Mouse (Mus musculus) liver, embryonic 13.5 days (tissue): Measurements from ENCODE around the gene Ncbp3. TPM values are rescaled to one million over a fixed set of nuclear protein-coding genes. Genes with fewer than 3 reads are reported as not detected.

Experiments
- ATAC-seq: fragments of 200-750 bp; cut with Nextera tagmentation; 2 replicates; pipeline ENCODE4 v1.8.0; 2017; ENCODE audit warnings: low read depth, mild to moderate bottlenecking, moderate number of reproducible peaks, moderate library complexity
- DNase-seq: peaks from one replicate; pipeline ENCODE4 v3.0.0; 2022
- H3K27ac ChIP-seq: fragments of 300-500 bp; sonication (generic); 2 replicates; pipeline ENCODE4 v1.5.1; 2015; ENCODE audit warnings: moderate library complexity, mild to moderate bottlenecking, inconsistent platforms
- H3K27me3 ChIP-seq: fragments of 300-500 bp; sonication (generic); 2 replicates; pipeline ENCODE4 v1.6.1; 2015; ENCODE audit warnings: mild to moderate bottlenecking, inconsistent platforms
- H3K36me3 ChIP-seq: fragments of 300-500 bp; sonication (generic); 2 replicates; pipeline ENCODE4 v1.6.1; 2015; ENCODE audit warnings: mild to moderate bottlenecking, inconsistent platforms
- H3K4me1 ChIP-seq: fragments of 300-500 bp; sonication (generic); replicated peaks from 2 replicates; pipeline ENCODE4 v1.6.1; 2015; ENCODE audit warnings: inconsistent platforms
- H3K4me2 ChIP-seq: fragments of 300-500 bp; sonication (generic); 2 replicates; pipeline ENCODE4 v1.6.1; 2015; ENCODE audit warnings: inconsistent platforms, mild to moderate bottlenecking, moderate library complexity
- H3K4me3 ChIP-seq: fragments of 300-500 bp; sonication (generic); replicated peaks from 2 replicates; pipeline ENCODE4 v1.5.1; 2015; ENCODE audit warnings: mild to moderate bottlenecking, inconsistent platforms
- H3K9ac ChIP-seq: fragments of 300-500 bp; sonication (generic); 2 replicates; pipeline ENCODE4 v1.6.1; 2015; ENCODE audit warnings: mild to moderate bottlenecking, inconsistent platforms
- H3K9me3 ChIP-seq: fragments of 300-500 bp; sonication (generic); replicated peaks from 2 replicates; pipeline ENCODE4 v1.6.1; 2016; ENCODE audit warnings: inconsistent platforms
- WGBS: fragments of 180-500 bp; shearing (Covaris S2); methylation state at CpG from one replicate; pipeline ENCODE4 v1.1.7; 2015; ENCODE audit not compliant: insufficient replicate concordance; 5-methylcytosine and 5-hydroxymethylcytosine counted together
- polyA plus RNA-seq: library from polyadenylated mRNA; unstranded; fragments of >200 nt; fragmentation: Nextera tagmentation; extraction: Ambion mirVana; gene quantifications from 2 replicates; pipeline ENCODE4 v1.2.1, GENCODE M21; 2015

Gene Ncbp3
- polyA plus RNA-seq, 1 experiment from 2014 or later, result 5.7 TPM

- WGBS, result 89% methylated on average over 3 of the region's 3 CpGs
- DNase-seq, result no peak
- Histone ChIP-seq H3K4me1 (peaks cover 23% of the 10 kb centered on the region), H3K4me2 (no peak overlapping the region), H3K27ac (no peak overlapping the region), H3K9ac (no peak overlapping the region), H3K36me3 (peaks cover 59% of the 10 kb centered on the region), H3K9me3 (no peaks in the 10 kb centered on the region), H3K4me3 (no peak overlapping the region), H3K27me3 (no peaks in the 10 kb centered on the region)
- ATAC-seq, result no peak
These were observed 13.8 kb downstream of the Ncbp3 start for GRCm38 (mm10) chr11:73061413-73061812.

GRCm38 (mm10) chr11:73071839-73072238, 24.3 kb downstream of the Ncbp3 start:
- H3K4me3 ChIP-seq, result no peak overlapping the region
- H3K4me1 ChIP-seq, result no peaks in the 10 kb centered on the region
- H3K9me3 ChIP-seq, result no peaks in the 10 kb centered on the region
- no peak overlapping the region for H3K4me2 ChIP-seq
- peaks cover 87% of the 10 kb centered on the region for H3K36me3 ChIP-seq
- H3K9ac ChIP-seq, result no peak overlapping the region
- DNase-seq, result no peak
- WGBS, result 72% methylated on average over 3 of the region's 3 CpGs
- ATAC-seq, result no peak
- H3K27me3 ChIP-seq, result no peaks in the 10 kb centered on the region
- H3K27ac ChIP-seq, result no peak overlapping the region

- DNase-seq (no peak), ATAC-seq (no peak)
- H3K4me2 ChIP-seq, result no peak overlapping the region
- no peak overlapping the region for H3K27ac ChIP-seq
- whole genome bisulfite sequencing, result 87% methylated on average over 4 of the region's 4 CpGs
- no peaks in the 10 kb centered on the region for H3K9me3 ChIP-seq
- no peaks in the 10 kb centered on the region for H3K27me3 ChIP-seq
- no peak overlapping the region for H3K9ac ChIP-seq
- peaks cover 85% of the 10 kb centered on the region for H3K36me3 ChIP-seq
- H3K4me3 ChIP-seq, result no peak overlapping the region
- no peaks in the 10 kb centered on the region for H3K4me1 ChIP-seq
These were observed 28.7 kb downstream of the Ncbp3 start for GRCm38 (mm10) chr11:73076295-73076694.

- ATAC-seq, result no peak
- H3K36me3 ChIP-seq, result peaks cover 87% of the 10 kb centered on the region
- WGBS, result 94% methylated on average over 4 of the region's 4 CpGs
These were observed 29.1 kb downstream of the Ncbp3 start for GRCm38 (mm10) chr11:73076733-73077132.

GRCm38 (mm10) chr11:73077211-73077720, 29.7 kb downstream of the Ncbp3 start:
- 80% methylated on average over 6 of the region's 6 CpGs for WGBS
- ATAC-seq, result no peak

More at GRCm38 (mm10) chr11:73076733-73077132, 29.1 kb downstream of the Ncbp3 start:
- H3K4me1 ChIP-seq, result no peaks in the 10 kb centered on the region
- no peaks in the 10 kb centered on the region for H3K27me3 ChIP-seq
- H3K4me3 ChIP-seq, result no peak overlapping the region
- H3K9me3 ChIP-seq, result no peaks in the 10 kb centered on the region
- no peak overlapping the region for H3K4me2 ChIP-seq
- H3K27ac ChIP-seq, result no peak overlapping the region
- H3K9ac ChIP-seq, result no peak overlapping the region
- no peak for DNase-seq

GRCm38 (mm10) chr11:73078615-73079014, 31.0 kb downstream of the Ncbp3 start:
- Histone ChIP-seq H3K9me3 (no peaks in the 10 kb centered on the region), H3K4me3 (no peak overlapping the region), H3K9ac (no peak overlapping the region), H3K4me2 (no peak overlapping the region), H3K4me1 (no peaks in the 10 kb centered on the region), H3K27me3 (no peaks in the 10 kb centered on the region), H3K27ac (no peak overlapping the region), H3K36me3 (peaks cover 85% of the 10 kb centered on the region)
- ATAC-seq (no peak), DNase-seq (no peak)
- 79% methylated on average over 8 of the region's 8 CpGs for WGBS

More at GRCm38 (mm10) chr11:73077211-73077720, 29.7 kb downstream of the Ncbp3 start:
- Histone ChIP-seq H3K27me3 (no peaks in the 10 kb centered on the region), H3K9ac (no peak overlapping the region), H3K9me3 (no peaks in the 10 kb centered on the region), H3K4me2 (no peak overlapping the region), H3K4me3 (no peak overlapping the region), H3K4me1 (no peaks in the 10 kb centered on the region), H3K36me3 (peaks cover 90% of the 10 kb centered on the region), H3K27ac (no peak overlapping the region)
- DNase-seq, result no peak

- Histone ChIP-seq H3K27me3 (no peaks in the 10 kb centered on the region), H3K4me1 (peaks cover 13% of the 10 kb centered on the region), H3K4me3 (no peak overlapping the region), H3K36me3 (peaks cover 81% of the 10 kb centered on the region), H3K27ac (no peak overlapping the region), H3K4me2 (no peak overlapping the region), H3K9ac (no peak overlapping the region), H3K9me3 (no peaks in the 10 kb centered on the region)
- WGBS, result 88% methylated on average over 3 of the region's 3 CpGs
- ATAC-seq (no peak), DNase-seq (no peak)
These were observed 32.7 kb downstream of the Ncbp3 start for GRCm38 (mm10) chr11:73080306-73080705.

GRCm38 (mm10) chr11:73084303-73084702, 36.7 kb downstream of the Ncbp3 start:
- H3K27ac ChIP-seq, result no peak overlapping the region
- DNase-seq, result no peak
- 30% methylated on average over 6 of the region's 6 CpGs for WGBS
- peaks cover 46% of the 10 kb centered on the region for H3K36me3 ChIP-seq
- peaks cover 23% of the 10 kb centered on the region for H3K4me1 ChIP-seq
- no peak overlapping the region for H3K4me3 ChIP-seq
- no peaks in the 10 kb centered on the region for H3K27me3 ChIP-seq
- H3K4me2 ChIP-seq, result no peak overlapping the region
- ATAC-seq, result no peak
- H3K9ac ChIP-seq, result no peak overlapping the region
- no peaks in the 10 kb centered on the region for H3K9me3 ChIP-seq

GRCm38 (mm10) chr11:73084804-73085231, 37.2 kb downstream of the Ncbp3 start:
- whole genome bisulfite sequencing, result 66% methylated on average over 10 of the region's 10 CpGs
- Histone ChIP-seq H3K27me3 (no peaks in the 10 kb centered on the region), H3K9ac (no peak overlapping the region), H3K27ac (peak overlapping the region; percentile 43; the same call in 1 of the 2 replicates), H3K4me2 (no peak overlapping the region), H3K4me3 (no peak overlapping the region), H3K9me3 (no peaks in the 10 kb centered on the region), H3K36me3 (peaks cover 42% of the 10 kb centered on the region), H3K4me1 (peaks cover 23% of the 10 kb centered on the region)
- ATAC-seq (no peak), DNase-seq (no peak)

GRCm38 (mm10) chr11:73085391-73085790, 37.8 kb downstream of the Ncbp3 start:
- DNase-seq, result no peak

GRCm38 (mm10) chr11:73087700-73088480, 40.3 kb downstream of the Ncbp3 start:
- peaks cover 17% of the 10 kb centered on the region for H3K36me3 ChIP-seq

More at GRCm38 (mm10) chr11:73085391-73085790, 37.8 kb downstream of the Ncbp3 start:
- WGBS, result 44% methylated on average over 7 of the region's 7 CpGs
- H3K27me3 ChIP-seq, result no peaks in the 10 kb centered on the region
- ATAC-seq, result no peak
- no peak overlapping the region for H3K4me3 ChIP-seq
- H3K9me3 ChIP-seq, result no peaks in the 10 kb centered on the region
- no peak overlapping the region for H3K4me2 ChIP-seq
- H3K4me1 ChIP-seq, result peaks cover 23% of the 10 kb centered on the region
- H3K27ac ChIP-seq, result peak overlapping the region; percentile 43; the same call in 1 of the 2 replicates
- H3K9ac ChIP-seq, result no peak overlapping the region
- H3K36me3 ChIP-seq, result peaks cover 40% of the 10 kb centered on the region

More at GRCm38 (mm10) chr11:73087700-73088480, 40.3 kb downstream of the Ncbp3 start:
- ATAC-seq (no peak), DNase-seq (no peak)
- WGBS, result 47% methylated on average over 6 of the region's 6 CpGs
- Histone ChIP-seq H3K27me3 (no peaks in the 10 kb centered on the region), H3K4me1 (peaks cover 23% of the 10 kb centered on the region), H3K4me2 (no peak overlapping the region), H3K4me3 (no peak overlapping the region), H3K9ac (no peak overlapping the region), H3K27ac (no peak overlapping the region), H3K9me3 (no peaks in the 10 kb centered on the region)
